Mouse (Mus musculus): ENCODE measurements at regions not wholly inside any gene's neighbourhood (a gene's known extent, or its start where the extent isn't known, plus 50 kb on each side); places are given as distances from the start of the nearest gene placed in this dataset.

DNA sequence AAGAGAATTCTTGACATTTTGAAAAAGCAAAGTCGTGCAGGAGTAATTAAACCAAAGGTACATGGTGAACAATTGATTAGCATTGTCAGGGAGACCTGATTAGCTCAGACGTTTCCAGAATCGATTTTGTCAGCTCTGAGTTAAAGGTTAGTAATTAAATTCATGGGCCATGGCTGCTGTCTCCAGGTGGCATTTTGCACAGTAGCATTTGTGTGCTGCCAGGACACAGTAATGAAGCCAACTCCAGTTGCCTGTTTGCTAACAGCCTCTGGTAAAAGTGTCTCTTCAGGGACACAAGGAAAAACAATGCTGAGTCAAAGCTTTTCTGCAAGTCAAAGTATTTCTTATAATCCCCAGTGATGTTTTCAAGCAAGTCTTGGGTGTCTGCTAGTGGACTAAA is 113.3 kb upstream of the Kbtbd8 start:
- ATAC-seq, result no peak
- 57% methylated on average over 3 of the region's 3 CpGs for WGBS

GRCm38 (mm10) chr6:94999562-94999961 is 117.5 kb upstream of the Kbtbd8 start:
- H3K4me1 ChIP-seq (replicated peaks; ENCODE audit: control insufficient read depth, insufficient read depth, low read length), result no peaks in the 10 kb centered on the region
- WGBS, result 81% methylated on average over 4 of the region's 4 CpGs

More for the DNA sequence above, 113.3 kb upstream of the Kbtbd8 start:
- Histone ChIP-seq H3K27ac (ENCODE audit: low read length) (no peak overlapping the region), H3K4me2 (ENCODE audit: low read length) (no peak overlapping the region), H3K9ac (replicated peaks; ENCODE audit: low read depth, low read length) (no peak overlapping the region), H3K4me3 (replicated peaks; ENCODE audit: low read length) (no peak overlapping the region), H3K4me1 (replicated peaks; ENCODE audit: control insufficient read depth, insufficient read depth, low read length) (no peaks in the 10 kb centered on the region), H3K9me3 (ENCODE audit: control insufficient read depth, low read length) (no peaks in the 10 kb centered on the region), H3K27me3 (replicated peaks; ENCODE audit: control insufficient read depth, insufficient read depth, low read length) (no peaks in the 10 kb centered on the region), H3K36me3 (ENCODE audit: control insufficient read depth, insufficient read depth) (no peaks in the 10 kb centered on the region)

DNA sequence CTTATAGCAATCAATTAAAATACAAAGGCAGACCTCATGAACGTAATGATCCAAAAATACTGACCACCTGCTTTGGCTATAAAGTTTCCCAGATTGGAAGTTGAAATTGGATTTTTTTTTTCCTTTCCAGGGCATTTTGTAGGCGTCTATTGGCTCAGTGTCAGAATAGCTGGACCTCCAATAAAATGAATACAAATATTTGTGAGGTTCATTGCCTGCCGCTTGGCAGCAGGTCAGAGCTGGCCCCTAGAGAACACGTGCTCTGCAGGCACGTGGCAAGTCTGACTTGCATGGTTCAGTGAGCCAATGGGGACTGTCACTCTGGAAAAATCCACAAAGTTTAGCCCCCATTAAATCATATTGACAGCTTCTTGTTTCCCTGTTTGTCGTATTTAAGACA is 118.0 kb upstream of the Kbtbd8 start:
- H3K4me2 ChIP-seq (ENCODE audit: low read length), result no peak overlapping the region
- no peak overlapping the region for H3K9ac ChIP-seq (replicated peaks; ENCODE audit: low read depth, low read length)
- H3K36me3 ChIP-seq (ENCODE audit: control insufficient read depth, insufficient read depth), result no peaks in the 10 kb centered on the region
- no peak overlapping the region for H3K27ac ChIP-seq (ENCODE audit: low read length)
- no peaks in the 10 kb centered on the region for H3K9me3 ChIP-seq (ENCODE audit: control insufficient read depth, low read length)
- no peaks in the 10 kb centered on the region for H3K27me3 ChIP-seq (replicated peaks; ENCODE audit: control insufficient read depth, insufficient read depth, low read length)
- H3K4me3 ChIP-seq (replicated peaks; ENCODE audit: low read length), result no peak overlapping the region
- no peak for ATAC-seq
- no peaks in the 10 kb centered on the region for H3K4me1 ChIP-seq (replicated peaks; ENCODE audit: control insufficient read depth, insufficient read depth, low read length)
- 58% methylated on average over 6 of the region's 6 CpGs for WGBS

More at GRCm38 (mm10) chr6:94999562-94999961, 117.5 kb upstream of the Kbtbd8 start:
- H3K4me3 ChIP-seq (replicated peaks; ENCODE audit: low read length), result no peak overlapping the region
- H3K36me3 ChIP-seq (ENCODE audit: control insufficient read depth, insufficient read depth), result no peaks in the 10 kb centered on the region
- H3K9me3 ChIP-seq (ENCODE audit: control insufficient read depth, low read length), result no peaks in the 10 kb centered on the region
- no peak overlapping the region for H3K9ac ChIP-seq (replicated peaks; ENCODE audit: low read depth, low read length)
- no peak overlapping the region for H3K4me2 ChIP-seq (ENCODE audit: low read length)
- no peak for ATAC-seq
- H3K27me3 ChIP-seq (replicated peaks; ENCODE audit: control insufficient read depth, insufficient read depth, low read length), result no peaks in the 10 kb centered on the region
- H3K27ac ChIP-seq (ENCODE audit: low read length), result no peak overlapping the region

GRCm38 (mm10) chr6:94998371-94998770 is 118.7 kb upstream of the Kbtbd8 start:
- H3K36me3 ChIP-seq (ENCODE audit: control insufficient read depth, insufficient read depth), result no peaks in the 10 kb centered on the region
- H3K9me3 ChIP-seq (ENCODE audit: control insufficient read depth, low read length), result no peaks in the 10 kb centered on the region
- 82% methylated on average over 2 of the region's 2 CpGs for WGBS

DNA sequence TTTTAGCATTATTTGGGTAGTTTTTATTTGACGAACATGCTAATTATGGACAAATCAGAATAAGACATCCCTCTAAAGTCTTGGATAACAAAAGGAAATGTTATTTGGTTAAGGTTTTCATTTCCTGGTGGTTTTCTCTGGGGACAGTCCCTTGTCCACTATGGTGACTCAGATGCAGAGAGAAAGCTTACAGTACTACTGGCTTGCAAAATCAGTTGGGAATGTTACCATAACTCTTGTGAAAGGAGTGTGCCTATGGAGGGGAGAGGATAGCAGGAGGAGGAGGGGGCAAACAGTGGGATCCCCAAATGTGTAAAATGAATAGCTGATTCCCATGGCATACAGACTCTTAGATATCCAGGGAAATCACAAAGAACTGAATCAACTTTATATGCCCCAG is 122.7 kb upstream of the Kbtbd8 start:
- Histone ChIP-seq H3K27ac (ENCODE audit: low read length) (no peak overlapping the region), H3K9ac (replicated peaks; ENCODE audit: low read depth, low read length) (no peak overlapping the region), H3K36me3 (ENCODE audit: control insufficient read depth, insufficient read depth) (no peaks in the 10 kb centered on the region), H3K4me3 (replicated peaks; ENCODE audit: low read length) (no peak overlapping the region), H3K4me1 (replicated peaks; ENCODE audit: control insufficient read depth, insufficient read depth, low read length) (no peaks in the 10 kb centered on the region), H3K4me2 (ENCODE audit: low read length) (no peak overlapping the region), H3K9me3 (ENCODE audit: control insufficient read depth, low read length) (no peaks in the 10 kb centered on the region), H3K27me3 (replicated peaks; ENCODE audit: control insufficient read depth, insufficient read depth, low read length) (no peaks in the 10 kb centered on the region)
- 95% methylated on average over 1 of the region's 1 CpGs for WGBS
- no peak for ATAC-seq

More at GRCm38 (mm10) chr6:94998371-94998770, 118.7 kb upstream of the Kbtbd8 start:
- no peak overlapping the region for H3K4me2 ChIP-seq (ENCODE audit: low read length)
- H3K27me3 ChIP-seq (replicated peaks; ENCODE audit: control insufficient read depth, insufficient read depth, low read length), result no peaks in the 10 kb centered on the region
- ATAC-seq, result no peak
- no peak overlapping the region for H3K27ac ChIP-seq (ENCODE audit: low read length)
- no peak overlapping the region for H3K4me3 ChIP-seq (replicated peaks; ENCODE audit: low read length)
- H3K9ac ChIP-seq (replicated peaks; ENCODE audit: low read depth, low read length), result no peak overlapping the region
- no peaks in the 10 kb centered on the region for H3K4me1 ChIP-seq (replicated peaks; ENCODE audit: control insufficient read depth, insufficient read depth, low read length)

DNA sequence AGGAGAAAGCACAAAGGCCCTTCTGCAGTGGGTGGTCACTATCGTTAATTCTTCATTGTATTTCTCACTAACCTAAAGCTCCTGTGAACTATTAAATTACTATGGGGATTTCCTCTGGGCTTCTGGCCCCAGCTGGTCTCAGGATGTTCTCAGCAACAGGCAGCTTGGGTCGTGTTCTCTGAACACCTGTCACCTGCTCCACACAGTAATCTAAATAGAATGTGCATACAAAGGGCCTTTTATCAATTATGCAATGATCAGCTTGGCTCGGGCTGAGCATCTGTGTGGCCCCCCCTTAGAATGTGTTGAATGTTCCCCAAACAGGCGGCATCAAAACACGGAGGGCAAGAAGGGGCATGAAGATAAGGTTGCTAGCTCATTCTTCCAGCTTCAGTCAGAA is 129.6 kb upstream of the Kbtbd8 start:
- 15% methylated on average over 5 of the region's 5 CpGs for WGBS
- Histone ChIP-seq H3K9ac (replicated peaks; ENCODE audit: low read depth, low read length) (no peak overlapping the region), H3K27me3 (replicated peaks; ENCODE audit: control insufficient read depth, insufficient read depth, low read length) (no peaks in the 10 kb centered on the region), H3K4me2 (ENCODE audit: low read length) (no peak overlapping the region), H3K4me1 (replicated peaks; ENCODE audit: control insufficient read depth, insufficient read depth, low read length) (no peaks in the 10 kb centered on the region), H3K9me3 (ENCODE audit: control insufficient read depth, low read length) (no peaks in the 10 kb centered on the region), H3K27ac (ENCODE audit: low read length) (no peak overlapping the region), H3K36me3 (ENCODE audit: control insufficient read depth, insufficient read depth) (no peaks in the 10 kb centered on the region), H3K4me3 (replicated peaks; ENCODE audit: low read length) (no peak overlapping the region)
- no peak for ATAC-seq

DNA sequence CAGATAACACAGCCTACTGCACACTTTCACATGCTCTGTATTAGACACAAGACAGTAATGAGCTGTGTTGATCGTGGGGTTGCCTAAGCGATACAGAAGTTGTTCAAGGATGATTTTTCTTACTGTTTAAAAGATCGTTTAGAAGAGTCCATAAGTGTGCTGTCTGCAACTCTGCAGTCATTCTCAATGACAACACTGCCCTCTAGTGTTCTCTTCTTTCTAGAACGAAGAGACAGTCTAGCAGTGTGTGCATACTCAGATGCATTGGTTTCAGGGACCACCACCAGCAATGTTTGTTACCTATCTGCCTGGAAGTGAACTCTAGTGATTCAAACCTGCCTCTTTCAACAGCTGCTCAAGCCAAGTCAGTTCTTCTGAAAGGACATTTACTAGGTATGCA is 130.7 kb upstream of the Kbtbd8 start:
- no peak overlapping the region for H3K9ac ChIP-seq (replicated peaks; ENCODE audit: low read depth, low read length)
- no peak overlapping the region for H3K4me3 ChIP-seq (replicated peaks; ENCODE audit: low read length)
- H3K27ac ChIP-seq (ENCODE audit: low read length), result no peak overlapping the region
- no peak overlapping the region for H3K4me2 ChIP-seq (ENCODE audit: low read length)
- ATAC-seq, result peak; percentile 90
- H3K27me3 ChIP-seq (replicated peaks; ENCODE audit: control insufficient read depth, insufficient read depth, low read length), result no peaks in the 10 kb centered on the region
- no peaks in the 10 kb centered on the region for H3K4me1 ChIP-seq (replicated peaks; ENCODE audit: control insufficient read depth, insufficient read depth, low read length)
- H3K9me3 ChIP-seq (ENCODE audit: control insufficient read depth, low read length), result no peaks in the 10 kb centered on the region
- no peaks in the 10 kb centered on the region for H3K36me3 ChIP-seq (ENCODE audit: control insufficient read depth, insufficient read depth)
- WGBS, result 19% methylated on average over 4 of the region's 4 CpGs

DNA sequence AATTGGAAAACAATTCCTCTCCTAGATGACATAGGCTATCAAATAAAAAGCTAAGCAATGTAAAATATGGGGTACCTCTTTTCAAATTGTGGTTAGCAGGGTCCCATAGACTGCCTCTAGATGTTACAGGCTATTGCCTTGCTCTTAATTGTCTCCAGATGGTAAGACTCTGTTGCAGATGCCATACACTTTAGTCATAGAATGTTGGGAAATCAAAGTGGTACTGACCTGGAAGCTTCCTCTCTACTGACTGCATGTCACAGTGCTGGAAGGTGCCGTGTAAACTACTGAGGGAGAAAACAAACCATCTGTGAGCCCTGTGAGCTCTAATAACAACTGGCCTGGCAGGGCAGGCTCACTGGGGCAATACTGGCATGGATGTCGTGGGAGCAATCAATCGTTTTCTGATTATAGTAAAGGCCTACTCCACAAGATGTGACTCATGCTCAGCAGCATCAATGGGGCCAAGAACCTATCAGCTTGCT is 132.6 kb upstream of the Kbtbd8 start:
- Histone ChIP-seq H3K36me3 (ENCODE audit: control insufficient read depth, insufficient read depth) (no peaks in the 10 kb centered on the region), H3K9ac (replicated peaks; ENCODE audit: low read depth, low read length) (no peak overlapping the region), H3K4me1 (replicated peaks; ENCODE audit: control insufficient read depth, insufficient read depth, low read length) (no peaks in the 10 kb centered on the region), H3K27ac (ENCODE audit: low read length) (no peak overlapping the region), H3K27me3 (replicated peaks; ENCODE audit: control insufficient read depth, insufficient read depth, low read length) (no peaks in the 10 kb centered on the region), H3K9me3 (ENCODE audit: control insufficient read depth, low read length) (no peaks in the 10 kb centered on the region), H3K4me3 (replicated peaks; ENCODE audit: low read length) (no peak overlapping the region), H3K4me2 (ENCODE audit: low read length) (no peak overlapping the region)
- ATAC-seq, result no peak
- 98% methylated on average over 3 of the region's 3 CpGs for WGBS

- H3K4me1 ChIP-seq (replicated peaks; ENCODE audit: control insufficient read depth, insufficient read depth, low read length), result no peaks in the 10 kb centered on the region
- H3K36me3 ChIP-seq (ENCODE audit: control insufficient read depth, insufficient read depth), result no peaks in the 10 kb centered on the region
- ATAC-seq, result no peak
- no peak overlapping the region for H3K27ac ChIP-seq (ENCODE audit: low read length)
- no peak overlapping the region for H3K4me2 ChIP-seq (ENCODE audit: low read length)
- 73% methylated on average over 5 of the region's 5 CpGs for WGBS
- no peaks in the 10 kb centered on the region for H3K27me3 ChIP-seq (replicated peaks; ENCODE audit: control insufficient read depth, insufficient read depth, low read length)
- H3K4me3 ChIP-seq (replicated peaks; ENCODE audit: low read length), result no peak overlapping the region
- H3K9me3 ChIP-seq (ENCODE audit: control insufficient read depth, low read length), result no peaks in the 10 kb centered on the region
- H3K9ac ChIP-seq (replicated peaks; ENCODE audit: low read depth, low read length), result no peak overlapping the region
Observed at GRCm38 (mm10) chr6:94968683-94969082, 148.4 kb upstream of the Kbtbd8 start.

DNA sequence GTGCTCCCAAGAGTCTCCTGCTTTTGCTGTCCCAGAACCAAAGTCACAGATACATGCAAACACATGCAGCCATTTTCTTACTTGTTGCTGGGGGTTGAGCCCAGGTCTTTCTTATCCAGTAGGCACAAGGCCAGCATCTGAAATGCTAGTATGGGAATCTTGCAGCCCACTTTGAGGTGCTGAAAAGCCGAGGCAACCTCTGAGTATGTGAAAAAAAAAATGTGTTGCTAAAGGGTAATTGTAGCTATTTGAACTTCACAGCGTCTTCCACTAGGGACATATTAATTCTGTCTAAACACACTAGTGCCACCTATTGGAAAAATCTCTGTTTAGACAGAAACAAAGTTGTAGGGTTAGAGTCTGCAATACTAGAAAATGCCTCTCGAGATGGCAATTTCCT is 150.1 kb upstream of the Kbtbd8 start:
- no peak overlapping the region for H3K4me3 ChIP-seq (replicated peaks; ENCODE audit: low read length)
- H3K36me3 ChIP-seq (ENCODE audit: control insufficient read depth, insufficient read depth), result no peaks in the 10 kb centered on the region
- ATAC-seq, result 0 out of 2 replicates have a peak, but pooled peaks have one; percentile 28
- H3K27ac ChIP-seq (ENCODE audit: low read length), result no peak overlapping the region
- H3K9ac ChIP-seq (replicated peaks; ENCODE audit: low read depth, low read length), result no peak overlapping the region
- H3K4me2 ChIP-seq (ENCODE audit: low read length), result no peak overlapping the region
- no peaks in the 10 kb centered on the region for H3K27me3 ChIP-seq (replicated peaks; ENCODE audit: control insufficient read depth, insufficient read depth, low read length)
- H3K9me3 ChIP-seq (ENCODE audit: control insufficient read depth, low read length), result no peaks in the 10 kb centered on the region
- H3K4me1 ChIP-seq (replicated peaks; ENCODE audit: control insufficient read depth, insufficient read depth, low read length), result no peaks in the 10 kb centered on the region
- 2% methylated on average over 3 of the region's 3 CpGs for WGBS

All from forebrain, embryonic 16.5 days (tissue).